Mouse (Mus musculus) liver, embryonic 18 days (tissue): ENCODE measurements around the gene Gpr12. TPM values are rescaled to one million over a fixed set of nuclear protein-coding genes. Genes with fewer than 3 reads are reported as not detected.

Experiments used
- polyA plus RNA-seq: library from polyadenylated mRNA; depleted of rRNA; stranded (reverse); fragments of >200 nt; gene quantifications from 2 replicates; pipeline ENCODE4 v1.2.3, GENCODE M21; 2012; rRNA removed

Gene Gpr12
- polyA plus RNA-seq, result 2.2 TPM in 2 replicates

GRCm38 (mm10) chr5:146584478-146585306 is at the start of gene Gpr12:
Gene Gpr12 (minus strand): TSS chr5:146585239.

GRCm38 (mm10) chr5:146555836-146556235 is 29.2 kb downstream of the Gpr12 start, which contains the start of gene Gm3415:
Gene Gm3415 (plus strand): TSS chr5:146556136.

GRCm38 (mm10) chr5:146537347-146537746 is 47.7 kb downstream of the Gpr12 start, which contains the start of gene Gm3409:
Gene Gm3409 (plus strand): TSS chr5:146537647.

Other genes starting within 250 kb of the Gpr12 start
- 0.05 TPM in 2 replicates for gene Wasf3, start 200.3 kb downstream of the Gpr12 start, polyA plus RNA-seq
- not detected in 2 replicates for gene Gm6408, start 103.3 kb downstream of the Gpr12 start, polyA plus RNA-seq
- not detected in 2 replicates for gene Gm6370, start 93.9 kb downstream of the Gpr12 start, polyA plus RNA-seq
- gene 4930449I24Rik, start 82.8 kb downstream of the Gpr12 start, polyA plus RNA-seq, result not detected in 2 replicates
- not detected in 2 replicates for gene Gm3402, start 71.1 kb downstream of the Gpr12 start, polyA plus RNA-seq
- gene Gm3404, start 59.4 kb downstream of the Gpr12 start, polyA plus RNA-seq, result not detected in 2 replicates
- gene Gm3409, start 47.6 kb downstream of the Gpr12 start, polyA plus RNA-seq, result not detected in 2 replicates
- gene Gm3415, start 29.1 kb downstream of the Gpr12 start, polyA plus RNA-seq, result not detected in 2 replicates
- gene Usp12, start 209.8 kb upstream of the Gpr12 start, polyA plus RNA-seq, result 8.4 and 8.8 TPM in 2 replicates
- 211 and 230 TPM in 2 replicates for gene Rpl21, start 247.7 kb upstream of the Gpr12 start, polyA plus RNA-seq